Mouse (Mus musculus) thymus, adult 2 months (tissue): ENCODE results near the gene Olfr319.

Source experiments
- CTCF ChIP-seq: fragments of 200-500 bp; IDR thresholded peaks from 2 replicates; pipeline ENCODE4 v1.5.1; 2012; ENCODE audit warnings: mild to moderate bottlenecking, control low read depth, low read length, moderate library complexity, borderline replicate concordance; ENCODE audit not compliant: control insufficient read depth, poor library complexity, insufficient read depth; ENCODE audit errors: extremely low read depth
- POLR2A ChIP-seq: fragments of 200-500 bp; IDR thresholded peaks from 2 replicates; pipeline ENCODE4 v1.6.1; 2012; ENCODE audit warnings: mild to moderate bottlenecking, low read length, control low read depth, moderate library complexity; ENCODE audit not compliant: control insufficient read depth, poor library complexity, insufficient read depth; ENCODE audit errors: extremely low read depth

DNA sequence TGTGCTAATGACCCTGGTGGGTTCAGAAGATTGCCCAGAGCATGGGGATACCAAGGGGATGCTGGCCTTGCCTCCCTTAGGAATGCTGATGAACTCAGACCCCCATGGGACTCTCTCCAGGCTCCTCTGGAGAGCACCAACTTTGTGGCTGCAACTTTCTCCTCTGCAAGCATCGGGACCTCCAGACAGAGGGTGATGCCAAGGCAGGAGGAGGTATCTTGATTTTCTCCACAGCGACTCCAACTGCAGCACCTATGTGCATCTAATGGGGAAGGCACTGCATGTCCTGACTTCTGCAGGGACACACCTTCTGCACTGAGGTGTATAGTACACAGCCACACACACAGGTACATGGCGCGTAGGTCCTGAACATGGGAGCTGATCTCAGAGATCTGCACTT is 40.4 kb upstream of the Olfr319 start, which contains the start of gene Olfr322:
- TF ChIP-seq CTCF (no peak), POLR2A (no peak)
